Mouse (Mus musculus) B cell, adult 2 months (primary cell): ENCODE results near the gene 4921536K21Rik.

Experiments used
- DNase-seq, 2 experiments: peaks; one replicate each; pipeline ENCODE4 v3.0.0; 2022

Gene 4921536K21Rik

DNA sequence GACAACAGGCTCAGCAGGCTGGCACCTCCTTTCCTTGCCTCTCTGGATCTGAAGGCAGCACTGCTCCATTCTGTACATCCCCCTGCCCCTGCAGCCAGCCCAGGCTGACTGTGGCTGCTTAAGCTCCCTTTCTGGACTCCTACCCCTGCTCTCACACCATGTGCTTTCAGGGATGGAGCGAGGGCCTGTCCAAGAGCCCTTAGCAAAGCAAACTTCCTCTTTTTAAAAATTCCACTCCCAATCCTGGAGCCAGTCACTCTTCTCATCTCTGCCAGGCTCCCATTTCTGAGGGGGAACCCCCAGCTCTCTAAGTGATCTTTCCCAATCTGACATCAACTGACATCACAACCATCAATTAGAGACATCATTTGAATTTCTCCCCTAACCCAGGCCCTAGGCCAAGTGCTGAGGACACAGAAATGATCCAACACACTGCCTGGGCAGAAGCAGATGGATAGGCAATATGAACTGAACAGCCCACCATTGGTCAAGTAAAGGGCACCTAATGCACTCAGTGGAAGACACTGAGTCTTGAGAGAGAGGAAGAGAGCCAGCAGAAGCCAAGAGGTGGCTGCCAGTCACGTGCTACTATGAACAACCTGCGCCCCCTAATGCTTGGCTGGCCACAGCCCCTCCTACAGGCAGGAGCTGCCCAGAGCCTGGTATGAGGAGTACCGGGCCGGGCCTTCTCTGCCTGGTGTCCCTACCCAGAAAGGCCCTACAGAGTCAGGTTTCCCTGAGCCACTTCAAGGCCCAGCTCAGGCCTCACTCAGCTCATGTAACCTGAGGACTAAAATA lies 15.8 kb upstream of the 4921536K21Rik start:
- no peak for DNase-seq

DNA sequence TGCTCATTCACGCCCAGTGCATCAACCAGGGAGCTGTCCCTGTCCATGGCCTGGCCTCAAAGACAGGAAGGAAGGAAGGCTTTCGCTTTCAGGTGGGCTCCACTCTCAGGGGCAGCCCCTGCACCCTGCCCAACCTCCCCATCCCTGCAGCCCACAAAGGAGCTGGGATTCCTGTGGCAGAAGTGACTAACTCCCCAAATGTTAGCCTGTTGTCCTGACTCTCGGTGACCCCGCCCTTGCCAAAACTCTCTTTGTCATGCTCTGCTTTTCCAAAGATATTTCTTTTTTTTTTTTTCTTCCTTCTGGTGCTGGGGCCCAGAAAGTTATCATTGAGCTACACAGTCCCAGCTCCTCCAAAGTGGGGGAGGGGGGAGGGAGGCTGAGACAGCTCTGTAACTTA lies 14.3 kb upstream of the 4921536K21Rik start:
- no peak for DNase-seq

DNA sequence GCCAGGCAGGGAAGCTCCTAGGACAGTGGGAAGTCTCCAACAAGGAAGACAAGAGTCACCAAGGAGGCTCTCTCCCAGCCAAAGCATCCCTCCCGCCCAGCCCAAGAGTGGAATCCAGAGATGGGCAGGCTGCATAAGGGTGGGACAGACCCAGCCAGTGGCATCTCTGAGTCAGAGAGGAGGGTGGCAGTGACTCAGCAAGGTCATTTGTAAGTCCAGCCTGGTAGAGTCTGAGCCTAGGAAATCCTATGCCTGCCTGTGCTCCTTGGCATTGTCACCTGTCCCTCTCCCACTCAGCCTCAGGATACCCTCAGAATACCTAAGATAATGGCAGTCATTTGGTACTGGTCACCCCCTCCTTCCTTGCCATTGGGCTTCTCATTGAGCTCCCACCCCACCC lies 10.5 kb upstream of the 4921536K21Rik start:
- no peak for DNase-seq

DNA sequence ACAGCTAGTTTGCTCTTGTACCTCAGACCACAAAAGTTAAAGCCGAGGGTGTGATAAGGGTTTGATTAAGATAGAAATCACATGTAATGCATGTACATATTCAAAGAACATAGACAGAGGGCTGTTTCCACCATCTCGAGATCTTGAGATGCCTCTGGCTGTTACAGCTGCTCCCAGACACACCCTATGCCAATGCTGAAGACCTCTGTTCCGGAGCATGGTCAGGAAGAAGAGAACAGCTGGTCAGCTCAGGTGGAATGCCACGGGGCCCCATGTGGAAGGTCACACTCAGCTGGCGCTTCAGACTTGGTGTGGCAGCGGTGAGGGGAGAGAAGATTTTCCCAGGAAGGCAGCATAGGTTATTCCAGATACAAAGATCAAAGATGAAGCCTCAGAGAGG lies 9.8 kb upstream of the 4921536K21Rik start:
- no peak for DNase-seq

DNA sequence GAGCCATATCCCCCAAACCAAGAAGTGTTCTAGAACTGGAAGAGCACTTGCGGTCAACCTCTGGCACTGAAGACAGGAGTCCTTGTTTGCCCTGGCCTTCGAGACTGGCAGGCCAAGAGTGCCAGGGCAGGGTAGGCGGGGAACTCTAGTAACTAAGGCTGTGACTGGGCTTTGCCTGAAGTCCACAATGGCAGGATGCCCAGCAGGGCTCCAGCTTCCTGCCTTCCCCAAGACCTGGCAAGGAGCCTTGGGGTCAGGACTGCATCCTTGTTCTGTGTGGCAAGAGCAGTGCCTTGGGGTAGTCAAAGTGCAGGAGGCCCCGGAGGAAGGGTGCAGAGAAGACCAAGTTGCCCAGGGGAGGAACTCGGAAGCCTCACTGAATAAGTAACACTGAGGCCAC lies 8.1 kb upstream of the 4921536K21Rik start:
- no peak for DNase-seq

DNA sequence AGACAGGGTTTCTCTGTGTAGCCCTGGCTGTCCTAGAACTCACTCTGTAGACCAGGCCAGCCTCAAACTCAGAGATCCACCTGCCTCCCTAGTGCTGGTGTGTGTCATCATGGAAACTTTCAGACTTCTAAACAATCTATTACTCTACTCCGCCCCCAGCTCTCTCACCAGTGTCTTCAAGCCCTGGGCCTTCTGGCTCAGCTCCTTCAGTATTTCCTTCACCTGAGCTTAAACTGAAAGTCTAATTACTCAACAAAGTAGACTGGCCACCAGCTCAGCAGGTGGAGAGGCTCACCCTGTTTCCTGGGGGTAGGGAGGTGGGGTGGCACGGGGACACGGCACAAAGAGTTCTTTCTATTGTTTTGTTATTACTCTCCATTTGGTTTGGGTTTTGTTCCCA lies 7.6 kb upstream of the 4921536K21Rik start:
- DNase-seq: no peak

DNA sequence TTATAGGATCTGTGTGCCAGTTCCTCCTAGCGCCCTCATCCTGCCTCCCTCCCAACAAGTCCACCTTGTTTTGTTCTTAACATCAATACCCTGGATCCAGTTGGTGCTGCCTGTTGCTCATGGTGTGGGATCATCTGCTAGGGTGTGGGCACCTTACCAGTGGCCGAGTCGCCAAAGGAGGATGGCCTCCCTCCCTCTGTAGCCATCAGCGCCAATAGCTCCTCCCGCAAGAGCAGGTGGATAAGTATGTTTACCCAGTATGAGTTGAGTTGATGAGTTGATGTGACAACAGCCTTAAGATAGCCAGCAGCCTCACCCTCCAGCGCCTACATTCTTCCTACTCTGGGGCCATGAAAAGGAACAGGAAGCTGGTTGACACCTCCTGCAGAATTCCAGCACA lies 5.4 kb upstream of the 4921536K21Rik start:
- DNase-seq: no peak

DNA sequence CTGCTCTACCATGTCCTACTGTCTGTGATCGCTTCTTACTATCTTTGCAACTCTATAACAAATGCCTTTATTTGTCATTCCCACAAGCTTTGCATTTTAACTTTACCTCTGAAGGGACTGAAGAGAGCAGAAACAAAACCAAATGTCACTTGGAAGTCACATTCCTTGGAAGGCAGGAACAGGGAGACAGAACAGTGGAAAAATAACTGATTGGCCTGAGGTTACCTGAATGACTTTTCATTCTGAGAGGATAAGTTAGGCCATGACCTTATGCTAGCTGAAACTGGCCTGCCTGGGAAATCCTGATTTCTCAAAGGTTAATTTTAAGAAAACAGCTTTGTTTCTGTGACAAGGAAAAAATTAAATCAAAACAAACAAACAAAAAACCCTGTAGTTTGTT lies 1.0 kb upstream of the 4921536K21Rik start:
- no peak for DNase-seq

DNA sequence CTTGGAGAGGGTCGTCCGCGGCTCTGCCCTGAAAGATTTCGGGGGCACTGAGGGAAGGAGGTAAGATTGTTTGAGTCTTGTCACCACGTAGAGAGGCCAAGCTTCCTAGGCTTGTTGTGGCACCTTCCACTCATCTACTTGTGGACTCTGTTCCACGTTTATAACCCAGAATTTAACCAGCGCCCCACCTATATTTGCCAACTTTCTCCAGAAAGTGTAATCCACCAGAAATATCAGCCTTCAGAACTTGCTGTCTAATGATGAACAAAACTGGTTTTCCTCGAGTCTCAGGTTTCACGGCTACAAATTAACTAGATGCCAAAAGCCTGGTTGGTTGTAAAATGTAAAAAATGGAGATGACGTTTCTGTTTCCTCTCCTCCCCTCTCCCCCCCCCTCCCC lies 560 bp upstream of the 4921536K21Rik start:
- DNase-seq: no peak

DNA sequence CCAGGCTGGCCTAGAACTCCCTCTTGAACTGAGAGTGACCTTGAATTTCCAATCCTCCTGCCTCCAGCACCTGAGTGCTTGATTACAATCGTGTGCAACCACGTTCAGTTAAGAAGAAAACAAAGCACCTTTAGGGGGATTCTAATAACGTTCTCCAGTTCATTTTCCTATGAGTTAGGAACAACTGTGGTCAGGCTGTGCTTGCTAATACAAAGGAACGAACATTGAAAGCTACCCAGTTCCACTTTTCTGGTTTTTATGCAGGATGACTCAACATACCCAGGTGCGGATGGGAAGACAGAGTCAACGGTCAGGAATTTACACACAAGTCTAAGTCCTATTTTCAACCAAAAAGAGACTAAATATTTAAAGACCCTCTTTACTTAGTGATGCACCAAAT lies 928 bp downstream of the 4921536K21Rik start:
- DNase-seq: no peak

DNA sequence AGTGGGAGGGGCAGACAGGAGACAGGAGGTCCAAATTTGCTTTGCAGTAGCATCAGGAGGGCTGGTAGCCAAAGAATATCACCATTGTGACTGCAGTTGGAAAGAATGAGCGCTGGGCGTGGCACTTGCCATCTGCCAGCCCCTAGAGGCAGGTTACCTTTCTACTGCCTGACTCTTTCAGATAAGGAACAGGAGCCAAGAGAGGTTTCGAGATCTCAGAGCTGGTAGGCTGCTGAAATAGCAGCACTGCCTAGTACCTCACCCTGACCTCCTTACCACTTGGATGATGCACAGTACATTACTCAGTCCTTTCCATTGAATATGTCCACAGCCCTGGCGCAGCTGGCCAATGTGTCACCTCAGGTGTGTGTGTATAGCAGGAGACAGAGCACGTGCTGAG lies 7.6 kb downstream of the 4921536K21Rik start:
- DNase-seq: no peak

DNA sequence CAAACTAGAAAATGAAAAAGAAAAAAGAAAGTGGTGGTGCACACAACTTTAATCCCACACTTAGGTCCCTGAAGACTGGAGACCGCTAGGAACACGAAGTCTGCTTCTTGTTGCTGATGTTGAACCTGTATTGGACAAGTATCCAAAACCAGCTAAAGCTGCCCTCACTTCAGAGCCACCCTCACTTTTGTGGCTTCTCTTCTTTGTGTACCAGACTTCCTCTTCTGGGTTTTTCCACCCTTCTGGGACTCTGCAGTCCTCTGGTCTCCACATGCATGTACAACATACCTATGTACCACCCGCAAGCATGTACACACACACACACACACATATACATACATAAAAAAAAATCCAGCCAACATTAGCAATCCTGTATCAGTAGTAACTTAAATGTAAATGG lies 11.2 kb downstream of the 4921536K21Rik start:
- no peak for DNase-seq

DNA sequence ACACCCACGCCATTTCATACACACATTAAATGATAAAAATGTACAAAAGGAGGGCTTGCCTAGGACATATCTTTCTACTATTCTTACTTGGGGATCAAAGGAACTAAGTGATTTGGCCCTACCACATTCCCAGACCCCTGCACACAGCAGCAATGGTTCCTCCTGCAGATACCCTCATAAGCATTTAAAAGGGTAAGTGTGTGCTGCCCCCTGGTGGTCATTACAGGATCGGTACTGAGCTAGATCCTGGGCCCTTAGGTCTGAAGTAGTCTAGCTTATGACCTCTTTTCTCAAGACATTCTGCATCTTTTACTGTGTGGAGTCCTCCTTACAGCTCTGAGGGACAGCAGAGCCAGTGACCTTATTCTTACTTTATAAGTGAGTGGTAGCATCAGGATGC lies 15.1 kb downstream of the 4921536K21Rik start:
- DNase-seq: peak; percentile 85 to 86

DNA sequence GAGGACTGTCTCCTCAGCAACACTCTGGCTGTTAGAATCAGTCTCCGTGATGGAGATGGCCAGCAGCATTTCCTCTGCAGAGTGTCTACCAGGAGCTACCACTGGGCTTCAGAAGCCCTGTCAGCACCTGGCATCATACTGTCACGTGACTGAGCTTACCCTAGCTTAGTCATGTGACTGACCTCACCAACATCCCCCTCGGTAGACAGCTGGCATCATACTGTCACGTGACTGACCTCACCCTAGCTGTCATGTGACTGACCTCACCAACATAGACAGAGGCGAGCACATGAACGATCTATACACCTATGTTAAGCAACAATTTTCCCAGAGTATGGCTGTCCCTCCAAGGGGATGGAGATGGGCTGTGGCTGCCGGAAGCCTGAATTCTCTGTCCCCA lies 16.2 kb downstream of the 4921536K21Rik start:
- DNase-seq: no peak

DNA sequence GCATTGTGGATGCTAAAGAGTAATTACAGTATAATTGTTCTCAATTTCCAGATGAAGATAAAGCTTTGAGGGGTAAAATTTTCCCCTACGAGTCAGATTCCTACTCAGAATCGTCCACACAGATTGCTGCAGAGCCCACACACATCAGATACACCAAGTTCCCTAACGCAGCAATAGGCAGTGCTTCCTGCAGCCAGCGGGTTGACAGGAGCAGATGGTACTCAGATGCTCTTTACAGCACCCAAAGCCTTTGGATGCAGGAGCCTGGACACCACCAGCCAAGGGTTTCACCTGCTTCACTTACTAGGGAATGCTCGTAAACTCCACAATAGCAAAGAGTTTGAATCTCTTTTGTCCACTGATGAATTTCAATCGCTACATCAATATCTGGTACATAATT lies 18.5 kb downstream of the 4921536K21Rik start:
- no peak for DNase-seq

DNA sequence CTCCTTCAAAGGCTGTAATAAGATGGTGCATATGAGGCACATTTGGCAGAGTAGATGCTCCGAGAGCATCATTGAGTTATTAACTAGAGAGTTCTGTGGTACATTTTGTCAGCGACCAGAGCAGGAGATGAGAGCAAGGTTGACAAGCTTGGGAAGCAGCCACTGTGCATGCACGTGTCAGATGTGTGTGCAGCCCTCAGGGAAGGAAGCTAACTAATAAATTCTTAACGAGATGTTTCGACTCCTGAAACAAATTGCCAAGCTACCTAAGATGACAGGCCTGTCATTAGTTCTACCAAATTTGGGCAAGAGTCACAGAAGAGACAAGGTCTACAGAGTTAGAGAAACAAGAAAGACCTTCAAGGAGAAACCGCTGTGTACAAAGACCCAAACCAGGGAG lies 30.6 kb downstream of the 4921536K21Rik start:
- DNase-seq: no peak

DNA sequence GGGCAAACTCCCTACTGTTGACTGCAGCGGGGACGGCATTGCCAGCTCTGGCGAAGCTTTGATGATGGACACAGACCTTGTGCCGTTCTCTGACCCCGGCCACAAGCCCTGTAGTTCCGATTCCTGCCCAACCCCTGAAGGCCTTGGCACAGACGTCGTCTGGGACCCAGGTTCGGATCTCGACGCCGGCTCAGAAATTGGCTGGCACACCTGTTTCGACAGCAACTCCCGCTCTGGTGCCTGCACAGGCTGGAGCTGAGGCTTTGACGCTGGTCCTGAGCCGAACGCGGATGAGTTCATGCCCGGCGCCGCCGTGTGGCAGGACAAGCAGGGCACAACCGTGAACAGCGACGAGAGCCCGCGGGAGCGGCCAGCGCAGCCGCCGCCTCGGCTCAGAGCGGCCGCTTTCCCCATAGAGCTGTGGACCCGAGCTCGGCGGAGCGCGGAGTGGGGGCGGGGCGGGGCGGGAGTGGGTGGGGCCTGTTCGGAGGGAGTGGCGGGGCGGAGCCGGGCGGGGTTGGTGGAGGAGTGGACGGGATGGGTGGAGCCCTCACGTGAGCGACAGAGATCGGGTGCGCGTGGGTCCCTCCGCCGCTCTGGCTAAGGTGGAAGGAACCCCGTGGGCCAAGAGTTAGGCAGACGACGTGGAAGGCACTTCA lies 31.3 kb downstream of the 4921536K21Rik start, which contains the start of gene Osbp2:
Gene Osbp2, minus strand, starts transcription at position 450 of the 659 bp plus-strand sequence.
- DNase-seq: peak; percentile 63 to 66

DNA sequence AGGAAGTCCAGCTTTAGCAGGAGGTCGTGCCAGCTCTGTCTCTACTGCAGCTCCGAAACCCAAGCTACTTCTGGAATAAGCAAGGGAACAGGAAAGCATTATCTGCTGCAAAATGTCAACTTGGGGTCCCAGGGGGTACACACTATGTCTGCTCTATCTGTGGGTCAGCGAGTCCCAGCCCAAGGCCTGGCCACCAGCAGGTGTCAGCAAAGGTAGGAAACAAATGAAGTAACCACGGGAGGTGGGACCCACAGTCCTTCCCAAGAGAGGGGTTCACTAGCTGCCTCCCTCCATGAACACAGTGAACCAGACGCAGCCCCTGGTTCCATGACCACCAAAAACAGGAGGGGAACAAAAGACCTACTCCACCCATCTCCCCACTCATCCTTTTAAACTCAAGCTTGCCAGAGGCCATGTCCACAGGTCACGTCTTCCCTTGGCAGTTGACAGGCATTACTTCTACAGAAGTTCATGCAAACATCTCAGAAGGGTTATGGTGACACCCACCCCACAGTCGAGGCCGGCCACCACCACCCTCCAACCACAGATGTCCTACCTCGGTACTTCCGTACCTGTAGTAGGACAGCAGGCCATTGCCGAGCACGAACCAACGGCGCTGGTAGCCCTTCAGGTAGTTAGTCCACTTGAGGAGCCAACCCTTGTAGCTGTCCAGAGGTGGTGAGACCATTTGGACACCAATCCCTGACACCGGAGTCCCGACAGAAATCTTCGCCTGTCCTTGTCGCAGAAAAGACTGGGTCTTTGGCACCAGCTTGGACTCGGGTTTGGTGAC lies 32.0 kb downstream of the 4921536K21Rik start:
- DNase-seq: no peak

DNA sequence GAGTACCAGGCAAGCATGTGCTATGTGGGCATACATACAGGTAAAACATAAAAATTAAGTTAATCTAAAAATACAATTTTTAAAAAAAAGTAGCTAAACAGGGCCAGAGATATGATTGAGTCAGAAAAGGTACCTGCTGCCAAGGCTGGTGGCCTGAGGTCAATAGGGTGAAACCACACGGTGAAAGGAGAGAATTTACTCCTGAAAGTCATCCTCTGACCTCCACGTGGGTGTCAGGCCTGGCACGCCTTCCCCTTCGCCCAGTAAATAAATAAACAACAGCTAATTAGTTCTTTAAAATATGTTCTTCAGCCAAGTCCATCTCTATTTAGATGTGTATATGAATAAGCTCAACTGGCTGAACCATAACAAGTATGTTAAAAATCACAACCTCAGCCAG lies 34.5 kb downstream of the 4921536K21Rik start:
- no peak for DNase-seq

DNA sequence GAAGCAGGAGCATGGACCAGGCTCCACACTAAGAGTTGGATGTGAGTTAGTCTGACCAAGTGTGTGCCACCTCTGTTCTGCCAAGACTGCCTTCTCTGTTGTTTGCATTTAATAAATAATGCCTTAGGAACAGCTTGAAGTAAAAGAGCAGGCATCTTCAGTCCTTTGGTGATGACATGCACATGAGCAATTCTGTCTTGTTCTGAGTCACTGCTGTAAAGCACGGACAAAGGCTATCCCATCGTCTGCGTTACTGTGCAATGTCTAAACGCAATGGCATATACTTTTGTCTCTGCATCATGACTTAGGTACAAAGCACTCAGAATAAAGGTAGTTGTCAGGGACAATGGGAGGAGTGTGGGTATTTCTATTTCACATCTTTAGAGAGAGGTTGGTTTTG lies 35.1 kb downstream of the 4921536K21Rik start:
- no peak for DNase-seq

DNA sequence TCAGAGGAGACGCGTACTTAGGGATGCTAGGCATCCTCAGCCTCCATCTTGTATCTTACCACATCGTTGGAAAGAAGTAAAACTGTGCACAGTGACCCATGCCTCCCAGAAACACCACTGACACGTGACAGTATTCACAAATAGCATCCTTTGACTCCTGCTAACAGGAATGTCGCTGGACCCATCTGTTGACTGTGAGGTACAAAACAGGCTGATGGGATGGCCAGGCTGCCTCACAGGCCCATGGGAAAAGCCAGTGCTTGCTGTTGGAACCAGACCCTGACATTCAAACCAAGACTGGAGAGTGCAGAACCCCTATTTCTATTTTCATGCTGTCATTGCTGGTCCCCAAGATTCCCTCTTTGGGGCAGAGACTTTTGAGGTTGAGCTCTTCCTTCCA lies 37.0 kb downstream of the 4921536K21Rik start:
- DNase-seq: no peak

DNA sequence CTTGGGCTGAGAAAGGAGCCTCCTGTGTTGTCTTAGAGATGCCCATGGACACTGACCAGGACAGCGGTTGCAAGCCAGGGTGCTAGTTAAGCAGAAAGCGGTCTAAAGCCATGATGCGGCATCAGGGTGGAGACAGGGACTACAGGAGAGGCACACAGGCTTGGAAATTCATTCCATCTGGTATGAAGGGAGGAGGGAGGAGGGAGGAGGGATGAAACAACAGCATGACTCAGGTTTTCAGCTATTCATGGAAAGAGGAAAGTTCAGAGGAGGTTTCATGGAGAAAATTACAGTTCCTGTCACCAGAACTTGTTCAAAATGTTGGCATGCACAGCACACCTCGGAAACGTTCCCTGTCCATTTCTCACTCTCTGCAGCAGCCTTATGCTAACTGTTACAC lies 39.1 kb downstream of the 4921536K21Rik start:
- DNase-seq: no peak

DNA sequence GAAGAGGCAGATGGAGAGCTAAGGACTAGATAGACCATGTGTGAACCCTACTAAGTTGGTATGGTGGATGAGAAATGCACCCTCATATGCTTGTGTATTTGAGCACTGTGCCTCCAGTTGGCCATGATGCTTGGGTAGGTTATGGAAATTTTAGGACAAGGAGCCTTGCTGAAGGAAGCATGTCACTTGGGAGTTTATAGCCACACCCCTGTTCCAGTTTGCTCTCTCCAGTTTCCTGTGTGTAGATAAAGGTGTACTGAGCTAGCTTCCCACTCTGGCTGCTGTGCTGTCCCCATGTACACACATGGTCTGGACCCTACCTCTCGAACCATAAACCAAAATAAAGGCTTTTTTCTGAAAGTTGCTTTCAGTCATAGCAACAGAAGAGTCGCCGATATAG lies 40.7 kb downstream of the 4921536K21Rik start:
- no peak for DNase-seq
